Mouse (Mus musculus): Measurements from ENCODE around the gene Osbpl7. TPM values are rescaled to one million over a fixed set of nuclear protein-coding genes. Genes with fewer than 3 reads are reported as not detected.
A peak's percentile ranks its signal among the peaks of the same experiment; 100 is the strongest.

Gene Osbpl7
- total and polyA plus RNA-seq, 3 experiments = 7.4 to 24.4 (median 17.6) TPM

GRCm38 (mm10) chr11:97021121-97021765, 29.2 kb upstream of the Osbpl7 start:
- Histone ChIP-seq H3K4me1 (ENCODE audit: control insufficient read depth in 1 of 2, insufficient read depth in 2 of 2) (peaks cover 10 to 57% of the 10 kb centered on the region in 2 experiments), H3K4me3 (replicated peaks in 1 of 3; ENCODE audit: low read depth in 2 of 3, low read length in 2 of 3, poor library complexity in 1 of 3) (peak overlapping the region; percentile 63 to 99 (median 64)), H3K27me3 (replicated peaks) (peaks cover 28% of the 10 kb centered on the region), H3K36me3 (replicated peaks in 1 of 2; ENCODE audit: control insufficient read depth in 1 of 2, insufficient read depth in 1 of 2, low read length in 1 of 2) (peaks cover 10 to 31% of the 10 kb centered on the region in 2 experiments), H3K79me2 (replicated peaks; ENCODE audit: control insufficient read depth, extremely low read depth, insufficient read depth, poor library complexity, severe bottlenecking) (peaks cover 52% of the 10 kb centered on the region), H3K9ac (ENCODE audit: insufficient read depth, low read depth) (peak overlapping the region; percentile 65), H3K27ac (ENCODE audit: insufficient read depth, low read depth) (peak overlapping the region; percentile 83), H3K9me3 (replicated peaks; ENCODE audit: low read length) (no peaks in the 10 kb centered on the region), H3K4me2 (ENCODE audit: insufficient read depth, low read depth, poor library complexity, severe bottlenecking) (peak overlapping the region; percentile 70)
- TF ChIP-seq RCOR1 (conservative IDR thresholded peaks at IDR 0.05; ENCODE audit: low read depth, low read length) (no peak), SIN3A (IDR thresholded peaks at IDR 0.05; ENCODE audit: low read length) (peak; percentile 20; the same call in 1 of the 2 replicates), IRF4 (IDR thresholded peaks at IDR 0.05; ENCODE audit: low read depth, low read length) (no peak), UBTF (IDR thresholded peaks at IDR 0.05; ENCODE audit: low read depth, low read length) (peak; percentile 32), JUND (conservative IDR thresholded peaks at IDR 0.05; ENCODE audit: low read depth, low read length) (no peak), POLR2A (IDR thresholded peaks at IDR 0.05; ENCODE audit: low read depth, low read length) (no peak), BHLHE40 (IDR thresholded peaks at IDR 0.05; ENCODE audit: low read depth, low read length) (peak; percentile 55), MAZ (IDR thresholded peaks at IDR 0.05; ENCODE audit: low read depth, low read length) (0 out of 2 replicates have a peak, but pooled peaks have one; percentile 47), ZMIZ1 (IDR thresholded peaks at IDR 0.05; ENCODE audit: low read depth, low read length) (no peak; the same call in 1 of the 2 replicates), KAT2A (IDR thresholded peaks at IDR 0.05; ENCODE audit: insufficient replicate concordance, low read length) (no peak), ZNF384 (IDR thresholded peaks at IDR 0.05; ENCODE audit: low read depth, low read length) (no peak), CTCF (conservative IDR thresholded peaks at IDR 0.05 in 1 of 2, IDR thresholded peaks at IDR 0.05 in 1 of 2; ENCODE audit: low read depth in 2 of 2, low read length in 2 of 2) (no peak), MAFK (IDR thresholded peaks at IDR 0.05; ENCODE audit: insufficient replicate concordance, low read length) (no peak), MAX (IDR thresholded peaks at IDR 0.05; ENCODE audit: low read length) (0 out of 2 replicates have a peak, but pooled peaks have one; percentile 35), E2F4 (IDR thresholded peaks at IDR 0.05; ENCODE audit: insufficient replicate concordance, low read depth, low read length) (no peak), MXI1 (IDR thresholded peaks at IDR 0.05; ENCODE audit: low read depth, low read length) (peak; percentile 56; the same call in 1 of the 2 replicates)
- in situ Hi-C loops (cut with MboI; ENCODE audit: low pct_ligation_motif_present, low pct_unique_long_range_greater_than_20kb, low sequenced_read_pairs) (loop anchor here (5.0 kb wide), 2 partner anchors 34 to 104 kb away; partner anchors contain the start of gene Cdk5rap3), dilution Hi-C loops (cut with MboI; ENCODE audit: extremely low pct_ligation_motif_present, extremely low pct_unique_long_range_greater_than_20kb, low sequenced_read_pairs) (no loop called here)
- no peak for DNase-seq (ENCODE audit: extremely low read depth)

- peak overlapping the region; percentile 63 to 99 (median 64) for H3K4me3 ChIP-seq (replicated peaks in 1 of 3; ENCODE audit: low read depth in 2 of 3, low read length in 2 of 3, poor library complexity in 1 of 3)
- peak overlapping the region; percentile 83 for H3K27ac ChIP-seq (ENCODE audit: insufficient read depth, low read depth)
- H3K79me2 ChIP-seq (replicated peaks; ENCODE audit: control insufficient read depth, extremely low read depth, insufficient read depth, poor library complexity, severe bottlenecking) = peaks cover 52% of the 10 kb centered on the region
- H3K9me3 ChIP-seq (replicated peaks; ENCODE audit: low read length) = no peaks in the 10 kb centered on the region
- H3K27me3 ChIP-seq (replicated peaks) = peaks cover 22% of the 10 kb centered on the region
- H3K36me3 ChIP-seq (replicated peaks in 1 of 2; ENCODE audit: control insufficient read depth in 1 of 2, insufficient read depth in 1 of 2, low read length in 1 of 2) = peaks cover 10 to 32% of the 10 kb centered on the region in 2 experiments
- peak; percentile 86 for DNase-seq (ENCODE audit: extremely low read depth)
- in situ Hi-C loops (cut with MboI; ENCODE audit: low pct_ligation_motif_present, low pct_unique_long_range_greater_than_20kb, low sequenced_read_pairs) = loop anchor here (5.0 kb wide), 2 partner anchors 35 to 105 kb away; partner anchors contain the start of gene Cdk5rap3
- peak overlapping the region; percentile 70 for H3K4me2 ChIP-seq (ENCODE audit: insufficient read depth, low read depth, poor library complexity, severe bottlenecking)
- dilution Hi-C loops (cut with MboI; ENCODE audit: extremely low pct_ligation_motif_present, extremely low pct_unique_long_range_greater_than_20kb, low sequenced_read_pairs) = no loop called here
- H3K4me1 ChIP-seq (ENCODE audit: control insufficient read depth in 1 of 2, insufficient read depth in 2 of 2) = peaks cover 10 to 58% of the 10 kb centered on the region in 2 experiments
- peak overlapping the region; percentile 65 for H3K9ac ChIP-seq (ENCODE audit: insufficient read depth, low read depth)
- TF ChIP-seq MXI1 (IDR thresholded peaks at IDR 0.05; ENCODE audit: low read depth, low read length) (peak; percentile 87), USF2 (conservative IDR thresholded peaks at IDR 0.05; ENCODE audit: low read depth, low read length) (no peak), ELF1 (IDR thresholded peaks at IDR 0.05; ENCODE audit: low read depth, low read length) (no peak; the same call in none of the 2 replicates), MYC (IDR thresholded peaks at IDR 0.05; ENCODE audit: low read depth, low read length) (peak; percentile 61; the same call in 1 of the 2 replicates), BHLHE40 (IDR thresholded peaks at IDR 0.05; ENCODE audit: low read depth, low read length) (peak; percentile 74), CHD1 (IDR thresholded peaks at IDR 0.05; ENCODE audit: low read depth, low read length) (peak; percentile 41; the same call in 1 of the 2 replicates), NELFE (IDR thresholded peaks at IDR 0.05; ENCODE audit: low read depth, low read length) (peak; percentile 53; the same call in 1 of the 2 replicates), MEF2A (IDR thresholded peaks at IDR 0.05; ENCODE audit: borderline replicate concordance, low read depth, low read length) (peak; percentile 71), ETS1 (conservative IDR thresholded peaks at IDR 0.05; ENCODE audit: low read depth, low read length) (peak; percentile 25; the same call in 1 of the 2 replicates), E2F4 (IDR thresholded peaks at IDR 0.05; ENCODE audit: insufficient replicate concordance, low read depth, low read length) (no peak), RAD21 (IDR thresholded peaks at IDR 0.05; ENCODE audit: low read depth, low read length) (peak; percentile 96), KAT2A (IDR thresholded peaks at IDR 0.05; ENCODE audit: insufficient replicate concordance, low read length) (no peak), TBP (conservative IDR thresholded peaks at IDR 0.05; ENCODE audit: low read depth, low read length) (0 out of 2 replicates have a peak, but pooled peaks have one; percentile 34), CHD2 (IDR thresholded peaks at IDR 0.05; ENCODE audit: low read length) (no peak), ZC3H11A (IDR thresholded peaks at IDR 0.05; ENCODE audit: low read depth, low read length) (peak; percentile 90), POLR2AphosphoS2 (IDR thresholded peaks at IDR 0.05; ENCODE audit: low read depth, low read length) (no peak; the same call in 1 of the 2 replicates), MAFK (IDR thresholded peaks at IDR 0.05; ENCODE audit: insufficient replicate concordance, low read length) (no peak), IRF4 (IDR thresholded peaks at IDR 0.05; ENCODE audit: low read depth, low read length) (peak; percentile 62), CTCF (conservative IDR thresholded peaks at IDR 0.05 in 1 of 2, IDR thresholded peaks at IDR 0.05 in 1 of 2; ENCODE audit: low read depth in 2 of 2, low read length in 2 of 2) (peak in 1 of 2 experiments; percentile 94)
Measured at GRCm38 (mm10) chr11:97021873-97022484, 28.4 kb upstream of the Osbpl7 start.

Data from CH12.LX (cell line).